Mouse (Mus musculus): ENCODE data around the gene Slc25a15.

- TF ChIP-seq CTCF (conservative IDR thresholded peaks at IDR 0.05; ENCODE audit: low read length) (no peak), POU5F1 (IDR thresholded peaks at IDR 0.05; ENCODE audit: borderline replicate concordance, low read length) (no peak)
Measured at GRCm38 (mm10) chr8:22405733-22406132, 7.3 kb upstream of the Slc25a15 start.
